Mouse (Mus musculus) megakaryocyte, adult 5-6 weeks (primary cell): Measurements from ENCODE around the gene Gp5. TPM values are rescaled to one million over a fixed set of nuclear protein-coding genes. Genes with fewer than 3 reads are reported as not detected.
A peak's percentile ranks its signal among the peaks of the same experiment; 100 is the strongest.

Experiments
- ATAC-seq: 2 replicates; pipeline ENCODE4 v1.8.0; 2016; ENCODE audit warnings: mild to moderate bottlenecking, inconsistent platforms; ENCODE audit not compliant: poor library complexity, severe bottlenecking
- total RNA-seq, 2 experiments: library from RNA; stranded (forward) in 1 of 2; stranded (reverse) in 1 of 2; fragments of 153-499, 151-499 nt in 1 of 2; fragments of 221-1000, 200-1000 nt in 1 of 2; gene quantifications; 2 replicates each; pipeline versions ENCODE4 v1.2.3 to v1.2.4; 2015 to 2017

The Gp5 gene
- total RNA-seq, 2 experiments from 2014 or later = 0.38 TPM; not detected in 1

GRCm38 (mm10) chr16:30280676-30281297 lies 29.8 kb downstream of the Gp5 start:
- no peak for ATAC-seq

- ATAC-seq = no peak
Observed at GRCm38 (mm10) chr16:30278406-30278805, 32.2 kb downstream of the Gp5 start.

GRCm38 (mm10) chr16:30275558-30276340 lies 34.8 kb downstream of the Gp5 start:
- ATAC-seq = no peak

- ATAC-seq = no peak
Observed at GRCm38 (mm10) chr16:30273065-30273464, 37.5 kb downstream of the Gp5 start.

- ATAC-seq = no peak
Observed at GRCm38 (mm10) chr16:30271941-30272595, 38.5 kb downstream of the Gp5 start.

GRCm38 (mm10) chr16:30271223-30271761 lies 39.3 kb downstream of the Gp5 start:
- no peak for ATAC-seq

- ATAC-seq = no peak
Observed at GRCm38 (mm10) chr16:30267359-30267758, 43.2 kb downstream of the Gp5 start, which contains the start of gene Cpn2. Cpn2 (minus strand) TSS chr16:30267499.

GRCm38 (mm10) chr16:30266561-30266960 lies 44.0 kb downstream of the Gp5 start:
- no peak for ATAC-seq

GRCm38 (mm10) chr16:30265611-30266010 lies 45.0 kb downstream of the Gp5 start:
- peak; percentile 43; the same call in 1 of the 2 replicates for ATAC-seq

- ATAC-seq = no peak
Observed at GRCm38 (mm10) chr16:30263156-30263555, 47.4 kb downstream of the Gp5 start.

GRCm38 (mm10) chr16:30262664-30263063 lies 47.9 kb downstream of the Gp5 start:
- peak; percentile 39; the same call in 1 of the 2 replicates for ATAC-seq

- no peak for ATAC-seq
Observed at GRCm38 (mm10) chr16:30262157-30262556, 48.4 kb downstream of the Gp5 start.

- ATAC-seq = no peak
Observed at GRCm38 (mm10) chr16:30261341-30261740, 49.2 kb downstream of the Gp5 start.

- ATAC-seq = no peak
Observed at GRCm38 (mm10) chr16:30260012-30260635, 50.5 kb downstream of the Gp5 start.

- no peak for ATAC-seq
Observed at GRCm38 (mm10) chr16:30259444-30259843, 51.1 kb downstream of the Gp5 start.

GRCm38 (mm10) chr16:30258441-30258840 lies 52.1 kb downstream of the Gp5 start:
- no peak for ATAC-seq

- ATAC-seq = peak; percentile 87
Observed at GRCm38 (mm10) chr16:30257718-30258117, 52.9 kb downstream of the Gp5 start.
